Mouse (Mus musculus) small intestine, adult 2 months (tissue): ENCODE data around the gene C77080.

ENCODE experiments used
- CTCF ChIP-seq: fragments of 200-500 bp; IDR thresholded peaks from 2 replicates; pipeline ENCODE4 v1.5.1; 2012; ENCODE audit warnings: low read depth, mild to moderate bottlenecking, control low read depth, inconsistent platforms, low read length, moderate library complexity, mixed read lengths; ENCODE audit not compliant: insufficient replicate concordance, insufficient read length; ENCODE audit errors: extremely low read depth
- POLR2A ChIP-seq: fragments of 200-500 bp; IDR thresholded peaks from 2 replicates; pipeline ENCODE4 v1.6.1; 2012; ENCODE audit warnings: low read depth, mild to moderate bottlenecking, control low read depth, inconsistent platforms, low read length, moderate library complexity

DNA sequence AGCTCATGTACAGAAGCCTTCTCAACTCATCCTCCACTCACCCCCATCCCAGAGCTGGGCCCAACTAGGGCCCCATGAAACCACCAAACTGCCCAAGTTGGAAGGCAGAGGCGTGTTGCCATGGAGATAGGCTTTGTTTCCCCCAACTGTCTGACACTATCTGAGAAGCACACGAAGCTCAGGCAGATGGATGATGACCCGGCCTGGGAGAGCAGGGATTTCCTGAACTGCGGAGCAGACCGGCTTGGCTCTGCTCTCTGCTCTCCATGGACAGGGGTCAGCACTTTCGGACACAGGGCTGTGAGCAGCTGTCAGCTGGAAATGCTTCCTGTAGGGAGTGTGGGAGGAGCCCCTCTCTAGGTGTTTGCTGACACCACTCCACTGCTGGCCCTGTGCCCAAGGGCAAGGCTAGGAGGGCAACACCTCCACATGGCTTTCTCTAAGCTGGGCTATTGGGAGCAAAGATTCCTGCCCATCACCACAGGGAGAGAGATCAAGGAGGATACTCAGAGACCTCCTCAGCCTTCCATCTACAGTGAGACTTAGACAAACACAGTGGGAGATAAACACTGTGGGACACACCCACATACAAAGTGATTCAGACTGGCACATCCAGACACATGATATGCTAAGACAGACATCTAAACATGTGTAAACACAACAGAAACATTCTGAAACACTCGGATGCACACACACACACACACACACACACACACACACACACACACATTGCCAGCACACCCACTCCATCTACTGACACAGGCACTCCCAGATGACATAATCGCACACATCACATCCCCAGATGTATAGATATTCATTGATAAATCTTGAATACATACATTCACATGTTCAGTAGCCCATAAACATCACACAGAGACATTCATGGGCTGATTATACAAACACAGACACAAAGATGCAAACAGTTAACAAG lies 4.5 kb downstream of the C77080 start:
- no peak for TF ChIP-seq CTCF
- no peak for TF ChIP-seq POLR2A
